Mouse (Mus musculus): ENCODE results near the gene Gbp5.
"Not testable (repeated sequence)": the region's sequence is repeated elsewhere in the genome, so short reads cannot be mapped to it uniquely, and the experiment has no call there.

Gene Gbp5

DNA sequence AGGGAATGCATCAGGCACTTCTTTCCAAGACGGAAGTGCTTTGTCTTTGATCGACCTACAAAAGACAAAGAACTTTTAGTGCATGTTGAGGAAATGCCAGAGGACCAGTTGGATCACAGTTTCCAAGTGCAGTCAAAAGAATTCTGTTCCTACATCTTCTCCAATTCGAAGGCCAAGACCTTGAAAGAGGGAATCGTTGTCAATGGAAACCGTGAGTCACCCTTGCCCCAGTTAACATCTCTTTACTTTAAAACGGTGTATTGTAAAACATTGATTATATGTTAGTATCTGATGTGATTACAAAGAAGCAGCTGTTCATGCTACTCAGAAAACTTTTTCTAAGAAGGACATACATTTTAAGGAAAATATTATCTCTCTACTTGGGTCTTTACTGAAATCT lies 47.6 kb downstream of the Gbp5 start:
- DNase-seq (ENCODE audit: low spot score in 2 of 2) = no peak

DNA sequence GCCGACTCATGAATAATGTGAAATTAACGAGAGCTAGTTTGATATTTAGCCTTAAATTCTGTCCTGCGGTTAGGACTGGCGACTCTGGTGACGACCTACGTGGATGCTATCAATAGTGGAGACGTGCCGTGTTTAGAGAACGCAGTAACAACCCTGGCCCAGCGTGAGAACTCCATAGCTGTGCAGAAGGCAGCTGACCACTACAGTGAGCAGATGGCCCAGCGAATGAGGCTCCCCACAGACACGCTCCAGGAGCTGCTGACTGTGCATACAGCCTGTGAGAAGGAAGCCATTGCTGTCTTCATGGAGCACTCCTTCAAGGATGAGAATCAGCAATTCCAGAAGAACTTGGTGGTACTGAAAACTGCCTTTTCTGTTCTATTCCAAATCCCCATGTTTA lies 49.0 kb downstream of the Gbp5 start:
- DNase-seq (ENCODE audit: low spot score in 2 of 2) = not testable (repeated sequence)

DNA sequence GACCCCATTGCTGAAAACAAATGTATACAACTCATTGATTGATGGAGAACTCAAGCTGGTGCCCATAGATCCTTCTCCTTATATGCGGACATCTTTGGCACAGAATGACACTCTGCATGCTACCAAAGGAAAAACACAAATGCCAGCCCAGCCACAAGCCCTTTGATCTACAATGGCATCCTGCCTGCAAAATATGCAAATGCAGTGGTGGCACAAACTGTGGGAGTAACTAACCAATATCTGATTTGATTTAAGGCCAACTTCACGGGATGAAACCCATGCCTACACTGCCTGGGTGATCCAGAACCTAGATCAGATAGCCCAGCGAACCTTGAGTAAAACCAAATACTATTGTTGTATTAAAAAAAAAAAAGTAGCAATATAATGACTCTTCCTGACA lies 52.9 kb downstream of the Gbp5 start:
- DNase-seq (ENCODE audit: low spot score in 2 of 2) = no peak

DNA sequence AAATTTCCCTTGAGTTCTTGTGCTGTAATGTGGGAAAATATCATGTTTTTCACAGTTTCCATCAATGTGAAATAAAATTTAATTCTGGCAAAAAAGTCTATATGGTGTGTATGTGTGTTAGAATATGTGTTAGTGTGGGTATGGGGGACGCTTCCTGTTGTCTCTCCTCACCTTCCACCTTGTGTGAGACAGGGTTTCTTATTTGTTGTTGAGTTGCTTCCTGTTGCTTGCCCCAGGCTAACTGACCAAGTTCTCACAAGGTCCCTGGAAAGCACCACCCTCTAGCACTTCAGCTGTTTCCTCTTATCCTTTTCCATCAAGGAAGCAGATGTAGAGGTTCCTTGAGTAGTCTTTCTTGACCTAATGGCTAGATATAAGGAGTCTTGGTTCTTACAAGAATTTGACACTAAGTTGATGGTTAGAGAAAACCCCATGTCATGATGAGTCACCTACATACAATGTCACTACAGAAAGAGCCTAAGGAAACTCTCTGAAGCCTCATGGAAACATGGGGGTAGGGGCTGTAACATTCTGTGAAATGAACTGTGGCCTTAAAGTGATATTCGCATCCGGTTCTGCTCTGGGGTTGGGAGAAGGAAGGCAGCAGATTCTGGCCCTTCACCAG lies 56.4 kb downstream of the Gbp5 start:
- no peak for DNase-seq (ENCODE audit: low spot score in 2 of 2)

DNA sequence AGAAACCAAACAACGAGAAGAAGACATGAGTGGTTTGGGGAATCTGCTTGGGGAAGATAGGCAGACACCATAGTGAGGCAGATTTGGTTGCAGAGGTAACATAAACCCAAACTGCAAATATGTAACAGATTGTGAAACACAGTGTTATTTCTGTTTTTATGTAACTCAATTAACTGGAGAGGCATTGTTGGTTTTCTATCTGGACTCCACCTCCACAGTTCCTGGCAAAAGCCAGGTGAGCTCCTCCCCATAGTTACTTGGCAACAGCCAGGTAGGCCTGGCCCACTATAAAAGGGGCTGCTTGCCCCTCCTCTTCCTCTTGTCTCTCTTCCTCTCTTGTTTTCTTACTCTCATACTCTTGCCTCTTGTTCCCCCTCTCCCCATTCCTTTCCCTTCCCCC lies 60.8 kb downstream of the Gbp5 start:
- no peak for DNase-seq (ENCODE audit: low spot score in 2 of 2)

DNA sequence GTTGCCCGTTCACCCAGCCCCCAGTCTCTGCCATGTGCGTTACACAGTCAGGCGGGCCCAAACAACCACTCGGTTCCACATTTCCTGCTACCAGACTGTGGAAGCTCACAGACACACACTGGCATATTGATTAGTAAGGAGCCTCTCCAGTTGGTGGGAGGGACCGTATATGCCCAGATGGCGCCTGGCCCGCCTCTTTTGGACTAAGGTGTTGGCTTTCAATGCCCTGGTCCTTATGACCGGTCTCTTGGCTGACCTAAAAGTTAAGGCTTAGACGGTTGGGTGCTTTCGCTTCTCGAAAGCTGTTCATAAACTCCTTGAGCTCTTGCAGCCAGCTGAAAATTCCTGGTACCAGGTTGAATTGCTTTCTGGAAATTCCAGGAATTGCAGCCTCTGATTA lies 61.8 kb downstream of the Gbp5 start:
- no peak for DNase-seq (ENCODE audit: low spot score in 2 of 2)

DNA sequence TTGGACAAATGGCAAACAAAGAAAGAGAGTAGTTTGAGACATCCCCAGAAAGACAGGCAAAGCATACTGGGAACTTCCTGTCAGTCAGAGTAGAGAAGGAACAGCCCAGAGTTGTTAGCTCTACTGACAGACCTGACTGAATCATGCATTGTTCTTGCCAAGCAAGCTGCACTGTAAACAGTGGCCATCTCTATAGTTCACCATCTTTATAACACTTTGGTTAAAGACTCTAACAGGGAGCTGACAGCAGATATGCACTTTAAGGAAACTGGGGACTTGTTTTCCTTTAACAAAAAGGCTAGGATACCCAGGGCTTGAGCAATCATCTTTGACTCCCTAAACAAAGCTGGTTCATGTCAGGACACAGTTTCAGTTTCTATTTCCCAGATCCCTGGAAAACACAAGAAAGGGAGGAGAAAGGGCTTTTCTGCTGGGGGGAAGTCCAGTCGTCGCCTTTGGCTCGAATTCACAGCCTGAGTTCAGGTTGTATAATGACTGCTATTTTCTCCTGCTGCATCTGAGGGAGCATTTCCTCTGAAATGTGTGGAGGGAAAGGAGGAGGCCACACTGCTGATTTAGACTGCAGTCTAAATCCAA lies 66.0 kb downstream of the Gbp5 start, which contains the start of gene Gbp3:
Gene Gbp3, plus strand, starts transcription at position 395 of the 597 bp plus-strand sequence.
- no peak for DNase-seq (ENCODE audit: low spot score in 2 of 2)

DNA sequence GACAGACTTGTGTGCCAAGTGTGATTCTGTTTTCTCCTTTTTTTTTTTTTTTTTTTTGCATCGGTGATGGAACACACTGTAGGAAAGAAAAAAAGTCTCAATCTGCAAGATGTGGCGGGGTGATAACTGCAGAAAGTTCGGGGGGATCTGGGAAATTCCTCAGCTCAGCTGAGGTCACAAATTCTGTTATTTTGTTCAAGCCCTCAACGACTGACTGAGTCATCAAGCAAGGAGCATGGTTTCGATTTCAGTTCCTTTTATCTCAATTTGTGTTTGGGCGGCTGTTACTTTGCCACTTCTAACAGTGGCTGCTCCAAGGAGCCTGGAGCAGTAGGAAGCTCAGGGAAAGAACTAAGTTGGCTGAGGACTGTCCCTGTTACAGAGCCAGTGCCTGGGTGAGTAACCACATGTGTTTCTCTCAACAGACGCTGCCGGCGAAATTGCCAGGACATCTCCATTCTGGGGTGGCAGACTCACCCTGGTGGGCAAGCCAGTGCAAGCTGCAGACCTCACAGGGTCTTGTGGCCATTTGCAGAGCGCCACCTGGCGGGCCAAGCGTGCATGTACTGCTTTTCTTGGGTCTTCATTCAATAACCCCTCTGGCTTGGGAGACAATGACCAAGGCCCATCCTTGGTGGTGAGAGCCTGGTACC lies 66.6 kb downstream of the Gbp5 start:
- DNase-seq (ENCODE audit: low spot score in 2 of 2) = peak; percentile 80 to 92

DNA sequence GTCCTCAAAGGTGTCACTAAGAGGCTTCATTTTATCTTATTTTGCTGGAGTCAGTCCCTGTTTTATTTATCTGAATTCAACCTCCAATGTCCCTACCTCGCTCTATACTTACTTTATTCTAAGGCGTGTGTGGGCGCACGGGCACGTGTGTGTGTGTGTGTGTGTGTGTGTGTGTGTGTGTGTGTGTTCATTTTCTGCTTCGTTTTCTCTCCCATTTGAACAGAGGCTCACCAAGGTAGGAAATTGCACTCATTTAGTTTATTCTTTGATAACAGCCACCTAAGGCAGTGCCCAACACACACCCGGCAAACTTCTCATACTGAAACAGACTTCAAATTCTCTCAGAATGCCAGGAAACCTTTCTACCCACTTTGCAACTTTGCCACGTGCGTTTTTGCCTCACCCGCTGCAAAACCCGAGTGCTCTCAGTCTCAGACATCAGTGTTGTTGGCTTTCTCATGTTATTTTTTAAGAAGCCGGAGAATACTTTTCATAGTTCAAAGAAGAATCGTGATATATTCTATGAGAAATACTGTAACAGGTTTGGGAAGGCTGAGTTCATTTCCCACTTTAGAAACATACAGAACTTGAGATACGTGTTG lies 67.4 kb downstream of the Gbp5 start:
- no peak for DNase-seq (ENCODE audit: low spot score in 2 of 2)

DNA sequence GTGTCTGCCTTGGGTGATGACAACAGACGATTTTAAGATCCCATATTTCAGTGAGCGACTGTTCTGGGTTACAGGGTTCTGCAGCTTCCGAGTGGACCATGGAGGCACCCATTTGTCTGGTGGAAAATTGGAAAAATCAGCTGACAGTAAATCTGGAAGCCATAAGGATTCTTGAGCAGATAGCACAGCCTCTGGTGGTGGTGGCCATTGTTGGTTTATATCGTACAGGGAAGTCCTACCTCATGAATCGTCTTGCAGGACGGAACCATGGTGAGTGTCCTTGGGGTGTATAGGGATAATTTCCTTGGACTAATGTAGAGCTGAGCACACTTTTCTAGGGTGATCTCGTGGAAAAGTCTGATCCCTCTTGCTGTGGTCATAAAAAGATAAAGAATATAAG lies 67.9 kb downstream of the Gbp5 start:
- DNase-seq (ENCODE audit: low spot score in 2 of 2) = no peak

DNA sequence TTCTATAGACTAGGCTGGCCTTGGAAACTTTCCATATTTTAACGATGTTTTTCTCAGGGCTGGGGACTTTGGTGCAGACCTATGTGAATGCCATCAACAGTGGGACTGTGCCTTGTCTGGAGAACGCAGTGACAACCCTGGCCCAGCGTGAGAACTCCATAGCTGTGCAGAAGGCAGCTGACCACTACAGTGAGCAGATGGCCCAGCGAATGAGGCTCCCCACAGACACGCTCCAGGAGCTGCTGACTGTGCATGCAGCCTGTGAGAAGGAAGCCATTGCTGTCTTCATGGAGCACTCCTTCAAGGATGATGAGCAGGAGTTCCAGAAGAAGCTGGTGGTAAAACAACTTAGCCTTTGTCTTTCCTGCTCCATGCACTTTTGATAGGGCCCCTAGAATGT lies 73.7 kb downstream of the Gbp5 start:
- not testable (repeated sequence) for DNase-seq (ENCODE audit: low spot score in 2 of 2)

DNA sequence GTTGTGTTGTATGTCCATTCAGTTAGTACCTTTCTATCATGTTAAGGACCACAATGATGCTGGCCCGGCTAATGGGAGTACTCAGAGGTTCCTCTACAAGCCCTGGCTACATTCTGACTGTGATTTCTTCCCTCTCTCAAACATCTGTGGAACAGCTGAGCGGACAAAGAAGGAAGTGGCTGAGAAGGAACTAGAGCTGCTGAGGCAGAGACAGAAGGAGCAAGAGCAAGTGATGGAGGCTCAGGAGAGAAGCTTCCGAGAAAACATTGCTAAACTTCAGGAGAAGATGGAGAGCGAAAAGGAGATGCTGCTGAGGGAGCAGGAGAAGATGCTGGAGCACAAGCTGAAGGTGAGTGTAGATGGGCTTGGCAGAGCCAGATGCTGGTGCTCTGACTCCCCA lies 77.0 kb downstream of the Gbp5 start:
- DNase-seq (ENCODE audit: low spot score in 2 of 2) = no peak

Data from spleen, postnatal 4 days (tissue).